Mouse (Mus musculus) forelimb bud, embryonic 11.5 days (tissue): ENCODE measurements around the gene Gabrr3.
A peak's percentile ranks its signal among the peaks of the same experiment; 100 is the strongest.
"Not testable (repeated sequence)": the region's sequence is repeated elsewhere in the genome, so short reads cannot be mapped to it uniquely, and the experiment has no call there.

ENCODE experiments used
- DNase-seq: peaks from one replicate; pipeline ENCODE4 v3.0.0-alpha.2; 2012; ENCODE audit warnings: low read depth, low spot score

Gene Gabrr3

GRCm38 (mm10) chr16:59407032-59407431 is at the start of gene Gabrr3:
Gene Gabrr3 (plus strand): TSS chr16:59407332.
- no peak for DNase-seq

DNA sequence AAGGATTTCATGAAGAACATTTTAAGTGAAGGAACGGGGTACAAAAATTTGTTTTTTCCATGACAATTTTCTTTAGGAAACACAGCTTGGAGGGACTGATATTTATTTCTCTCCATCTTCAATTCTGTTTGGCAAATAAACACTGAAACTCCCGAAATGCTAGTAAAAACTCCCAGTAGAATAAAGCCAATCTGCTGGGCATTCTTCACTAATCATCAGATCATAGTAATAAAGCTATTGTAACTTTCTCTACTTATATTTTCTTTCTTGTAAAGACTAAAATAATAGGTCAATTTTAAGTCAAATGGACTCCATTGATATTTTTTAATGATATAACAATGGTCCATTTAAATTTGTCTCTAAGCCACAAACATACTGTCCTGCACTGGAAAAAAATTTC is 43.2 kb upstream of the Gabrr3 start, which contains the start of gene Olfr209:
Gene Olfr209, minus strand, starts transcription at position 101 of the 400 bp plus-strand sequence.
- no peak for DNase-seq

- no peak for DNase-seq
These were observed 13.8 kb upstream of the Gabrr3 start for GRCm38 (mm10) chr16:59393300-59393699.

GRCm38 (mm10) chr16:59401102-59401501 is 6.0 kb upstream of the Gabrr3 start:
- DNase-seq: no peak

DNA sequence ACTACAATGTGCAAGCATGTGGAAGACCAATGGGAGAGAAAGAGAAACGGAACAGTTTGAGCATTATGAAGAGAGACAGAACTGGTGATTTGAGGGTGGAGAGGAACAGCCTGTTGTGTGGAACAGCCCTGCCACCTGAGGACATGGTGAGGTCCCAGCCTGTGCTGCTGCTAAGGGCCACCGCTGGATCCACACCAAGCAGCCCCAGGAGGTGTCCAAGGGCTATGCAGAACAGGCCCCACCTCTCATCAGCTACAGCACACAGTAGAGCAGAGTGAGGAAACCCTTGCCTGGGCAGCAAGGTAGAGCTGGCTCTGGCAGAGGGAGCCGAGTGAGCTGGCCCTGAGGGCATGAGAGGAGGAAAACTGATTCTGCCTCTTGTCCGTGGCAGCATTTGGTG is 5.1 kb upstream of the Gabrr3 start:
- DNase-seq: no peak

DNA sequence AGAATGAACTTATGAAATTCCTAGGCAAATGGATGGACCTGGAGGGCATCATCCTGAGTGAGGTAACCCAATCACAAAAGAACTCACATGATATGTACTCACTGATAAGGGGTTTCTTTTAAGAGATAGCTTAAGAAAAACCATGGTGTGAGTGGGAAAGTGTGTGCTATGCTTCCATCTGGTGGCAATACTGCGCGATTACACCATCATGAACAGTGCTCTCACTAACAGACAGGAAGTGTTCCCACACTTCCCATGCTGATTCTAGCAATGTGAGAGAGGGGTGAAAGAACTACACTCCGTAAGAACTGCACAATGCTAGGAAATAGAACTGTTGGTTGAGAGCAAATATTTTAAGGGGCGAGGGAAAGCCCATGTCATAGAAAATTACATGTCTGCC is 3.4 kb upstream of the Gabrr3 start:
- peak; percentile 43 for DNase-seq

DNA sequence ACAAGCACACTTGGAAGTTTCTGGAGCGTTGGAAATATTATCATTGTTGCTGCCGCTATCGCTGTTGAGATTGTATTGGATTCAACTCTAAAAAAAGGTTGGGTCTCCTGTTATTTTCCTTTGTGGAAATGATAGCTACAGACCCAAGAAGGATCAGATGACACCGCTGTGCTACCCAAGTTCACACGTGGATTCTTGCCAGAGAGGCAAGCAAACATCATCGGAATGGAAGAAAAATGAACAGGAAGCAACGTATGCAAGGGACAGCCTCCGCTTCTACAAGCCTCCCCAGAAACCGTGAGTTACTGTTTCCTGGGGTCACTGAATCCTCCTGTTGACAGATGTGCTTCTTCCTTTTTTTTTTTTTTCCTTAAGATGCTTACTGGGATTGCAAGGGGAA is 2.3 kb upstream of the Gabrr3 start:
- DNase-seq: no peak

DNA sequence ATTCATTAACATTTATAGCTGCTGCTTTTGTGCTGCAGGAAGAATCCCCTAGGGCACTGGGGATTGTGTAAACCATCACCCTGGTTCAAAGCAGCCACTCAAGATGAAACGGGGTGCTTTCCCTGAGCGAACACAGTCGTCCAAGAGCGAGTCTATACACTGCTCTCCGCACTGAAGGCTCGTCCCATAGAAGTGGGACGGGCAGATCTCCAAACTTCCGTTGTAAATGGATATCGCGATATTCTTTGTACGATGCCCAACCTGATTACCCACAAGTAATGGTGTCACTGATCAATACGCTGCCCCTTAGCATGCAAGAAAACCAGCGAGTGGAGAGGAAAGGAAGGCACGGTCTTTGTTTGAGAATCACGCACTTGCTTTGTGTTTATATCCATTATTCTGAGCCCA is 2.2 kb downstream of the Gabrr3 start:
- DNase-seq: no peak

- DNase-seq: no peak
These were observed 2.7 kb downstream of the Gabrr3 start for GRCm38 (mm10) chr16:59409800-59410199.

- DNase-seq: no peak
These were observed 6.3 kb downstream of the Gabrr3 start for GRCm38 (mm10) chr16:59413475-59413874.

- DNase-seq: no peak
These were observed 13.2 kb downstream of the Gabrr3 start for GRCm38 (mm10) chr16:59420237-59420866.

DNA sequence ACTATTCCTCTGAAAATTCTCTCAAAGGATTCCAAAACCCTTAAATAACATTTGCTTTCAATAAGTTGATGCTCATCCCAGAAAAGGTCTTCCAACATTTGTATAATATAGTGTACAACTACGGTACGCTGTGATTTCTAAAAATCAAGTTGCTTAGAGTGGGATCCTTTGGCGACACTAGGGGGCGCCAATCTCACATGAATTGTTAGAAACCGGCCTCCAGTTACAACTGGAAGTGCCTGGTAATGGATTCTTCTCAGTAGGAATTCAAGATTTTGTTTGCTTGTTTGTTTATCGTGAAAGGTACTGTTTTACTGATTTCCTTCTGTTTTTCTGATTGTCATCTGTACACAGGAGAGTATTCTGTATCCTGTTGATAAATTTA is 13.7 kb downstream of the Gabrr3 start:
- peak; percentile 76 for DNase-seq

DNA sequence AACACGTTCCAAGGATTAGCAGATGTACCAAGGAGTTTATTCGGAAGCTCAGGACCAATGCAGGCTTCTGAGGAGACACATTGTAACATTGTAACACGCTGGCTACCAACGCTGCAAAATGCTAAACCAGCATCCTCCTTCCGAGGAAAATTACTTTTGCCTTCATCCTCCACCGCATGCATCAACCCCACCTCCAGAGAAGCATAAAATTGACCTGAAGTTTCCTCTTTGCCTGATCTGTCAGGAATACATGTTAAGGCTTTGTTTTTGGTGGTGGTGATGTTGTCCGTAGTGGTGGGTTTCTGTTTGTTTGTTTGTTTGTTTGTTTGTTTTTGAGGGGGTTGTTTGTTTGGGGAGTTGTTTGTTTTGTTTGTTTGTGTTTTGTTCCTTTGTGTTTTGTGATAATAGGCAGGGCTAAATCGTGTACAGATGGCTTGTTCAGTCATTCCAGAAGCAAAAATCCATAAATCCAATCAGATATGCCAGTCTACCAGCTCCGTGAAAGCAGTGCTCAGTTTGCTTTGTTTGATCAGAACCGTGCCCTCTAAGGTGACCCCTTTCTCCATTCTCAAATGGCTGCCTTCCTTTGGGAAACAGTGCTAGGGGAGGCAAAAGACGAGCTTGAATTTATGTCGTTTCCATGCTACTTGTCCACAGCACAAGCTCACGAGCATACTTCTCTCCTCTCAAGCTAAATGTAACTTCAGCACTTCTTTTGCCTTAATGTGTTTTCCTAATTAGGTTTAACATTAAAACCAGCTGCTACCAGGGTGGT is 14.6 kb downstream of the Gabrr3 start:
- no peak for DNase-seq

DNA sequence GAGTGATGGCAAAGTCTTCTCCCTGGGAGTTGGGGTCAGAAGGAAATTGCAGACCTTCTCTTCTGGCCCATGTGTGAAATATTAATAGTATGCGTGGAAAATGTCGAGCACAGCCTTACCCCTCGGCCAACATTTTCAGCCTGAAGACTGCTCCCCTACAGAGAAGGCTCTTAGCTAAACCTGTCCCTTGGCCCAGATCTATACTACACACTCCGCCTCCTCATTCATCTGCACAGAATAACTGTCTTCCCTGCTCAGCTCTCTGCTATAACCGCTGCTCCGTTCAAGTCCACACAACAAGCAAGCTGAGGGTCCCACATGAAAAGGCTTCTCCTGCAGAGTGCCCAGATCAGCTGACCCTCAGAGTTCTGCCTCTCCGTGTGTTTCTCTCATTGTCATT is 20.8 kb downstream of the Gabrr3 start:
- DNase-seq: no peak

GRCm38 (mm10) chr16:59433181-59433580 is 26.0 kb downstream of the Gabrr3 start:
- peak; percentile 57 for DNase-seq

- no peak for DNase-seq
These were observed 37.9 kb downstream of the Gabrr3 start for GRCm38 (mm10) chr16:59444880-59445559.

DNA sequence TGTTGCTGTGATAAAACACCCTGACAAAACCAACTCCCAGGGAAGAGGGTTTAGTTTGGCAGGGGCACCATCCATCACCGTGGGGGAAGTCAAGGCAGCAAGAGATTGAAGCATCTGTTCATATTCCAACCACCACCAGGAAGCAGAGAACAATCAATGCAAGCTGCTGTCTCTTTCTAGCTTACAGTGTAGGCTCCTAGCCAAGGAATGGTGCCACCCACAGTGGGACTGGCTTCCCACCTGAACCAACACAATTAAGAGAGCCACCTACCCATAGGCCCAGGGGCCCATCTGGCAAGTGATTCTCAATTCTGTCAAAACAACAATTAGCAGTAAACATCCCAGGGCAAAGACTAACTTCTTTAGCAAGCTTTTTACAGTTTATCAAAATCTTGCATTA is 41.0 kb downstream of the Gabrr3 start:
- DNase-seq: no peak

DNA sequence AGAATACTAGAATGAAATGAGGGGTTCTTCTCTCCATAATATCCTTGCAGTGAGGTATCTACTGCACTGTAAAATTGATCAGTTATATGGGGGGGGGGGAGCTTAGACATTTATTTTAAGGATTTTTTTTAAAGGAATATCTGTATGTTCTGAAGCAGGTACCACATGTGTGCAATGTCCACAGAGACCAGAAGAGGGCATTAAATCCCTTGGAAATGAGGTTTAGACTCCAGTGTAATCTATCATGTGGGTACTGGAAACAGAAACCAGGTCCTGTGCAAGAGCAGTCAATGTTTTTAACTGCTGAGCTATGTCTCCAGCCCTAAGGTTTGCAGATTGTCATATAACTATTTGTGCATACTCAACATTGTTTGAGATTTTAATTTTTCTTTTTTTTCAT is 42.0 kb downstream of the Gabrr3 start:
- DNase-seq: no peak

- no peak for DNase-seq
These were observed 44.7 kb downstream of the Gabrr3 start for GRCm38 (mm10) chr16:59451813-59452212.

DNA sequence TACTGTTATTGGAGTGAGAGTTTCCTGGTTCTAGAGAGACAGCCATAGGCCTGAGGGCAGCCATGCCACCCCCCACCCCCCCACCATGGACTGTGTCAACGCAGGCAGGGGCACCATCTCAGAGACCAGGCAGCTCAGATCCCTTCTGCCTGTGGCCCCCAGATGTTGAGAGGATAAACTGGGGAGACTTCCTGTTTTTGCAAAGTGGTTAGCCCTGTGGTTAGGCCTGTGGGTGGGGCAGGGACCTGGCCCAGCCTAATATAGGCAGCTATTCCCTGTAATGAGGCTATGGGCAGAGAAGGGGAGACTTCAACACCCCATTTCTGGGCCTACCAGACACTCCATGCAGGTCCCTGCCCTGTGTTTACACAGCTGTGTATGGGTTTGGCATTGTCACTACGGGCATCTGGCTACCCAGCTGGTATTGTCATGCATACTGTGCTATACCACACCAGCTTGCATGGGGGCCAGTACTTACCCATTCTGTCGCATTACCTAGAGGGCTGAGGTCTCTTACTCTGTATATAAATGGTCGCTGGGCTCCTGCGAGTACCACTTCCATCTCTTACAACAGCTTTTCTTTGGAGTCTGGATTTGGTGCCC is 52.2 kb downstream of the Gabrr3 start:
- not testable (repeated sequence) for DNase-seq

GRCm38 (mm10) chr16:59463567-59463966 is 56.4 kb downstream of the Gabrr3 start:
- no peak for DNase-seq

- DNase-seq: no peak
These were observed 56.8 kb downstream of the Gabrr3 start for GRCm38 (mm10) chr16:59463973-59464372.
